Mouse (Mus musculus) gastrocnemius, postnatal 14 days (tissue): Measurements from ENCODE around the gene Actg2. TPM values are rescaled to one million over a fixed set of nuclear protein-coding genes. Genes with fewer than 3 reads are reported as not detected.

Experiments used
- DNase-seq: peaks from one replicate; pipeline ENCODE4 v3.0.0; 2021; ENCODE audit warnings: mixed read lengths
- intact Hi-C: fragments of 180-260 bp; cut with DNase I; formaldehyde crosslinking; loops from one replicate; pipeline ENCODE4 v1.15.1; 2025; ENCODE audit warnings: low total_unique reads
- total RNA-seq, 2 experiments: library from RNA; stranded (reverse); gene quantifications; 2 replicates each; pipeline ENCODE4 v1.2.3; 2021

Gene Actg2
- total RNA-seq, 2 experiments from 2014 or later = 1.9 to 5.0 TPM

GRCm38 (mm10) chr6:83521784-83522183 is 14.3 kb downstream of the Actg2 start:
- DNase-seq = no peak
- intact Hi-C loops = no loop called here

GRCm38 (mm10) chr6:83518637-83519036 is 17.4 kb downstream of the Actg2 start:
- no peak for DNase-seq
- intact Hi-C loops = no loop called here

GRCm38 (mm10) chr6:83515172-83515571 is 20.9 kb downstream of the Actg2 start:
- intact Hi-C loops = no loop called here
- DNase-seq = no peak

- intact Hi-C loops = loop anchor here (5.0 kb wide), 1 partner anchor 70 kb away; no protein-coding TSS in a partner anchor
- DNase-seq = peak; percentile 50
These were observed 23.6 kb downstream of the Actg2 start for GRCm38 (mm10) chr6:83512495-83512894.

- no peak for DNase-seq
- intact Hi-C loops = loop anchor here (2.0 to 5.0 kb wide), 2 partner anchors 68 to 153 kb away; no protein-coding TSS in a partner anchor
These were observed 25.9 kb downstream of the Actg2 start for GRCm38 (mm10) chr6:83510210-83510609.

- intact Hi-C loops = no loop called here
- DNase-seq = no peak
These were observed 26.6 kb downstream of the Actg2 start for GRCm38 (mm10) chr6:83509442-83509841.

GRCm38 (mm10) chr6:83507168-83507546 is 28.9 kb downstream of the Actg2 start:
- intact Hi-C loops = no loop called here
- no peak for DNase-seq

GRCm38 (mm10) chr6:83506258-83507167 is 29.6 kb downstream of the Actg2 start, which contains the start of gene Dguok:
Dguok (minus strand) TSS chr6:83506969.
- peak; percentile 97 for DNase-seq
- intact Hi-C loops = no loop called here

GRCm38 (mm10) chr6:83505554-83505953 is 30.5 kb downstream of the Actg2 start:
- DNase-seq = no peak
- intact Hi-C loops = no loop called here

GRCm38 (mm10) chr6:83503361-83503760 is 32.7 kb downstream of the Actg2 start:
- intact Hi-C loops = no loop called here
- DNase-seq = no peak

GRCm38 (mm10) chr6:83502656-83503055 is 33.4 kb downstream of the Actg2 start:
- intact Hi-C loops = no loop called here

GRCm38 (mm10) chr6:83501524-83502310 is 34.3 kb downstream of the Actg2 start:
- intact Hi-C loops = no loop called here
- no peak for DNase-seq

More at GRCm38 (mm10) chr6:83502656-83503055, 33.4 kb downstream of the Actg2 start:
- no peak for DNase-seq

GRCm38 (mm10) chr6:83500462-83500861 is 35.6 kb downstream of the Actg2 start:
- DNase-seq = no peak
- intact Hi-C loops = no loop called here

- DNase-seq = no peak
- intact Hi-C loops = no loop called here
These were observed 37.0 kb downstream of the Actg2 start for GRCm38 (mm10) chr6:83499078-83499477.

- DNase-seq = no peak
- intact Hi-C loops = no loop called here
These were observed 39.0 kb downstream of the Actg2 start for GRCm38 (mm10) chr6:83496753-83497710.

GRCm38 (mm10) chr6:83496009-83496752 is 39.9 kb downstream of the Actg2 start:
- intact Hi-C loops = no loop called here
- no peak for DNase-seq

GRCm38 (mm10) chr6:83490622-83491021 is 45.4 kb downstream of the Actg2 start:
- intact Hi-C loops = no loop called here
- no peak for DNase-seq

- DNase-seq = no peak
- intact Hi-C loops = no loop called here
These were observed 47.9 kb downstream of the Actg2 start for GRCm38 (mm10) chr6:83488200-83488599.

- DNase-seq = peak; percentile 72
- intact Hi-C loops = no loop called here
These were observed 48.8 kb downstream of the Actg2 start for GRCm38 (mm10) chr6:83487298-83487697.
